ENCODE assay signal across 20 mouse cellular contexts in genomic region chr13:54103866-54104265, GRCm38 (mm10). TPM values are rescaled to one million over a fixed set of nuclear protein-coding genes. Genes with fewer than 3 reads are reported as not detected.
"Had no signal": no experiment of that assay in that cellular context is flagged by ENCODE, and none has a peak within 500 bp of the region (broad histone marks: within the 10 kb centered on the region; RNA-seq: fewer than 3 reads in every experiment).

No protein-coding gene starts in this region.

- H3K27me3 ChIP-seq: limb, embryonic 12.5 days; limb, embryonic 15.5 days; liver, embryonic 13.5 days had no signal

- H3K4me1 ChIP-seq: limb, embryonic 12.5 days; limb, embryonic 15.5 days had no signal

- ATAC-seq: lung, postnatal 0 days had no signal

- H3K27ac ChIP-seq: limb, embryonic 12.5 days; limb, embryonic 15.5 days; liver, embryonic 13.5 days; macrophage; stomach, postnatal 0 days had no signal

- H3K4me3 ChIP-seq: limb, embryonic 12.5 days; limb, embryonic 15.5 days; liver, embryonic 13.5 days had no signal

- H3K9me3 ChIP-seq: limb, embryonic 12.5 days; limb, embryonic 15.5 days; liver, embryonic 13.5 days had no signal

- DNase-seq: kidney, adult 8-10 months; kidney, postnatal 14 days; kidney, postnatal 4 days; left cerebral cortex, postnatal 4 days; liver, embryonic 13.5 days; lung, embryonic 14.5 days; midbrain, embryonic 14.5 days; right cerebral cortex, adult 18-20 months; right cerebral cortex, postnatal 14 days; right cerebral cortex, postnatal 4 days; thymus, adult 2 months; thymus, postnatal 14 days; thymus, postnatal 4 days had no signal

- H3K4me2 ChIP-seq: limb, embryonic 12.5 days; limb, embryonic 15.5 days; liver, embryonic 13.5 days; lung, embryonic 14.5 days had no signal

- H3K9ac ChIP-seq: limb, embryonic 12.5 days; limb, embryonic 15.5 days; liver, embryonic 13.5 days; lung, embryonic 14.5 days had no signal

RNA-seq across cellular contexts. Expression of gene Drd1, which starts 48.4 kb away (rescaled TPM):
- total RNA-seq: megakaryocyte, adult 5-6 weeks had no signal
- polyA plus RNA-seq: limb, embryonic 12.5 days; liver, embryonic 13.5 days; liver, embryonic 16.5 days had no signal
